Mouse (Mus musculus) spleen, postnatal 4 days (tissue): Measurements from ENCODE around the gene Olfr749.
"Not testable (repeated sequence)": the region's sequence is repeated elsewhere in the genome, so short reads cannot be mapped to it uniquely, and the experiment has no call there.

Source experiments
- DNase-seq, 2 experiments: peaks; one replicate each; pipeline ENCODE4 v3.0.0; 2022; ENCODE audit warnings: low spot score in 2 of 2

Olfr749 gene

GRCm38 (mm10) chr14:50744994-50745393 lies at the start of gene Olfr749:
Gene Olfr749 (minus strand): TSS chr14:50745094.
- DNase-seq, result no peak

- DNase-seq, result no peak
Observed at GRCm38 (mm10) chr14:50788157-50788556, 43.3 kb upstream of the Olfr749 start.

- peak; percentile 94 to 98 for DNase-seq
Observed at GRCm38 (mm10) chr14:50785251-50785637, 40.4 kb upstream of the Olfr749 start, which contains the start of gene Ttc5. Gene Ttc5 (minus strand): TSS chr14:50785519.

GRCm38 (mm10) chr14:50784391-50785250 lies 39.7 kb upstream of the Olfr749 start:
- DNase-seq, result no peak

- DNase-seq, result no peak
Observed at GRCm38 (mm10) chr14:50782166-50782565, 37.3 kb upstream of the Olfr749 start.

- DNase-seq, result no peak
Observed at GRCm38 (mm10) chr14:50771342-50771741, 26.4 kb upstream of the Olfr749 start.

- DNase-seq, result no peak
Observed at GRCm38 (mm10) chr14:50765736-50766135, 20.8 kb upstream of the Olfr749 start.

GRCm38 (mm10) chr14:50758416-50759085 lies 13.7 kb upstream of the Olfr749 start:
- DNase-seq, result no peak

GRCm38 (mm10) chr14:50741584-50741983 lies 3.3 kb downstream of the Olfr749 start:
- DNase-seq, result no peak

- no peak for DNase-seq
Observed at GRCm38 (mm10) chr14:50740334-50740733, 4.6 kb downstream of the Olfr749 start.

- DNase-seq, result not testable (repeated sequence)
Observed at GRCm38 (mm10) chr14:50722371-50722770, 22.5 kb downstream of the Olfr749 start.

- not testable (repeated sequence) for DNase-seq
Observed at GRCm38 (mm10) chr14:50719875-50720274, 25.0 kb downstream of the Olfr749 start.

GRCm38 (mm10) chr14:50707073-50707472 lies 37.8 kb downstream of the Olfr749 start, which contains the start of gene Olfr748:
Gene Olfr748 (plus strand): TSS chr14:50707373.
- DNase-seq, result no peak

GRCm38 (mm10) chr14:50693106-50693505 lies 51.8 kb downstream of the Olfr749 start, which contains the start of gene Olfr747:
Gene Olfr747 (minus strand): TSS chr14:50693206.
- no peak for DNase-seq
